Mouse (Mus musculus): ENCODE data around the gene Mgl2. TPM values are rescaled to one million over a fixed set of nuclear protein-coding genes. Genes with fewer than 3 reads are reported as not detected.
"Not testable (repeated sequence)": the region's sequence is repeated elsewhere in the genome, so short reads cannot be mapped to it uniquely, and the experiment has no call there.

Mgl2 gene
- polyA plus RNA-seq, 1 experiment from 2014 or later: 2.1 TPM

- Histone ChIP-seq H3K27me3 (replicated peaks; ENCODE audit: control insufficient read depth, insufficient read depth, low read length) (no peaks in the 10 kb centered on the region), H3K9ac (ENCODE audit: low read depth, low read length) (no peak overlapping the region), H3K9me3 (ENCODE audit: control insufficient read depth, low read length) (no peaks in the 10 kb centered on the region), H3K36me3 (ENCODE audit: control insufficient read depth, insufficient read depth, low read length) (no peaks in the 10 kb centered on the region), H3K27ac (replicated peaks; ENCODE audit: low read depth, low read length) (no peak overlapping the region), H3K4me2 (ENCODE audit: low read depth, low read length) (no peak overlapping the region), H3K4me1 (ENCODE audit: control insufficient read depth, insufficient read depth, low read length) (no peaks in the 10 kb centered on the region), H3K4me3 (ENCODE audit: low read depth, low read length) (no peak overlapping the region)
- WGBS: 86% methylated on average over 3 of the region's 3 CpGs
- ATAC-seq (ENCODE audit: low read depth) (no peak), DNase-seq (ENCODE audit: low spot score) (no peak)
Measured at GRCm38 (mm10) chr11:70162336-70162735, 32.2 kb downstream of the Mgl2 start.

GRCm38 (mm10) chr11:70165972-70166921, 36.1 kb downstream of the Mgl2 start:
- Histone ChIP-seq H3K4me2 (ENCODE audit: low read depth, low read length) (no peak overlapping the region), H3K4me1 (ENCODE audit: control insufficient read depth, insufficient read depth, low read length) (no peaks in the 10 kb centered on the region), H3K36me3 (ENCODE audit: control insufficient read depth, insufficient read depth, low read length) (no peaks in the 10 kb centered on the region), H3K27ac (replicated peaks; ENCODE audit: low read depth, low read length) (no peak overlapping the region), H3K9ac (ENCODE audit: low read depth, low read length) (no peak overlapping the region), H3K9me3 (ENCODE audit: control insufficient read depth, low read length) (no peaks in the 10 kb centered on the region), H3K27me3 (replicated peaks; ENCODE audit: control insufficient read depth, insufficient read depth, low read length) (no peaks in the 10 kb centered on the region), H3K4me3 (ENCODE audit: low read depth, low read length) (no peak overlapping the region)
- DNase-seq (ENCODE audit: low spot score): no peak
- 73% methylated on average over 15 of the region's 16 CpGs for WGBS
- ATAC-seq (ENCODE audit: low read depth): no peak

- Histone ChIP-seq H3K9ac (ENCODE audit: low read depth, low read length) (no peak overlapping the region), H3K36me3 (ENCODE audit: control insufficient read depth, insufficient read depth, low read length) (no peaks in the 10 kb centered on the region), H3K27me3 (replicated peaks; ENCODE audit: control insufficient read depth, insufficient read depth, low read length) (no peaks in the 10 kb centered on the region), H3K4me3 (ENCODE audit: low read depth, low read length) (no peak overlapping the region), H3K4me2 (ENCODE audit: low read depth, low read length) (no peak overlapping the region), H3K27ac (replicated peaks; ENCODE audit: low read depth, low read length) (no peak overlapping the region), H3K9me3 (ENCODE audit: control insufficient read depth, low read length) (no peaks in the 10 kb centered on the region), H3K4me1 (ENCODE audit: control insufficient read depth, insufficient read depth, low read length) (no peaks in the 10 kb centered on the region)
- WGBS: 48% methylated on average over 7 of the region's 7 CpGs
- ATAC-seq (ENCODE audit: low read depth) (no peak), DNase-seq (ENCODE audit: low spot score) (no peak)
Measured at GRCm38 (mm10) chr11:70168136-70168535, 38.0 kb downstream of the Mgl2 start.

DNA sequence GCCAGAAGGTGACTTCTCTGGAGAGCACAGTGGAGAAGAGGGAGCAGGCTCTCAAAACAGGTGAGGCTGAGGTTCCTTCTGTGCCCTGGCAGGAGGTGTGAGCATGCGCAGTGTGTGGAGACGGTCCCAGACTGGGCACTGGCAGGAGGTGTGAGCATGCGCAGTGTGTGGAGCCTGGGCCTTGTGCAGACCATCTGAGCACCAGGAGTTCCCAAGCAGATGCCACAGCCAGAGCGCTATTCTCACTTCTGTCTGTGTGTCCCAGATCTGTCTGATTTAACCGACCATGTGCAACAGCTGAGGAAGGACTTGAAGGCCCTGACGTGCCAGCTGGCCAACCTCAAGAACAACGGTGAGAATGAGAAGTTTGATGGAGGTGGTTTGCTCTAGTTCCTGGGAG, 39.3 kb downstream of the Mgl2 start:
- WGBS: 87% methylated on average over 6 of the region's 7 CpGs
- not testable (repeated sequence) for ATAC-seq (ENCODE audit: low read depth); H3K27me3 ChIP-seq (replicated peaks; ENCODE audit: control insufficient read depth, insufficient read depth, low read length); H3K4me1 ChIP-seq (ENCODE audit: control insufficient read depth, insufficient read depth, low read length); H3K36me3 ChIP-seq (ENCODE audit: control insufficient read depth, insufficient read depth, low read length); H3K9ac ChIP-seq (ENCODE audit: low read depth, low read length); H3K9me3 ChIP-seq (ENCODE audit: control insufficient read depth, low read length); H3K4me2 ChIP-seq (ENCODE audit: low read depth, low read length); DNase-seq (ENCODE audit: low spot score); H3K27ac ChIP-seq (replicated peaks; ENCODE audit: low read depth, low read length); H3K4me3 ChIP-seq (ENCODE audit: low read depth, low read length)

DNA sequence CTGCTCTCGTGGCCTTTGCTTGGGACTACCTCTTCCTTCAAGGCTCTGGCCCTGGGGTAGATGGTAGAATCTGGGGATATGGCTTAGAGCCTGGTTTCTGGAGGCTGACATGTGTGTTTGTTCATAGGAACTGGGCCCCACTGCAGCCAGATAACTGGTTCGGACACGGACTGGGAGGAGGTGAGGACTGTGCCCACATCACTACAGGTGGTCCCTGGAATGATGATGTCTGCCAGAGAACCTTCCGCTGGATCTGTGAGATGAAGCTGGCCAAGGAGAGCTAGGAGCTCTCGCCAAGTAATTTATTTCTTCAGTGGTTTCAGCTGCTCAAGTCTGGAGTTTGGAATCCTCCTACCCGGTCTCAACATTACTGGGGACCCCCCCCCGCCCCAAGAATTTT, 40.2 kb downstream of the Mgl2 start:
- ATAC-seq (ENCODE audit: low read depth): no peak
- WGBS: 71% methylated on average over 7 of the region's 7 CpGs
- no peak overlapping the region for H3K4me3 ChIP-seq (ENCODE audit: low read depth, low read length)
- H3K9ac ChIP-seq (ENCODE audit: low read depth, low read length): no peak overlapping the region
- no peaks in the 10 kb centered on the region for H3K4me1 ChIP-seq (ENCODE audit: control insufficient read depth, insufficient read depth, low read length)
- no peaks in the 10 kb centered on the region for H3K36me3 ChIP-seq (ENCODE audit: control insufficient read depth, insufficient read depth, low read length)
- H3K4me2 ChIP-seq (ENCODE audit: low read depth, low read length): no peak overlapping the region
- DNase-seq (ENCODE audit: low spot score): no peak
- no peak overlapping the region for H3K27ac ChIP-seq (replicated peaks; ENCODE audit: low read depth, low read length)
- no peaks in the 10 kb centered on the region for H3K27me3 ChIP-seq (replicated peaks; ENCODE audit: control insufficient read depth, insufficient read depth, low read length)
- no peaks in the 10 kb centered on the region for H3K9me3 ChIP-seq (ENCODE audit: control insufficient read depth, low read length)

- H3K4me2 ChIP-seq (ENCODE audit: low read depth, low read length): no peak overlapping the region
- DNase-seq (ENCODE audit: low spot score) (no peak), ATAC-seq (ENCODE audit: low read depth) (no peak)
- 88% methylated on average over 7 of the region's 7 CpGs for WGBS
- peaks cover 5% of the 10 kb centered on the region; the same call in 1 of the 2 replicates for H3K9me3 ChIP-seq (ENCODE audit: control insufficient read depth, low read length)
- no peak overlapping the region for H3K4me3 ChIP-seq (ENCODE audit: low read depth, low read length)
- H3K27me3 ChIP-seq (replicated peaks; ENCODE audit: control insufficient read depth, insufficient read depth, low read length): no peaks in the 10 kb centered on the region
- H3K27ac ChIP-seq (replicated peaks; ENCODE audit: low read depth, low read length): no peak overlapping the region
- no peaks in the 10 kb centered on the region for H3K36me3 ChIP-seq (ENCODE audit: control insufficient read depth, insufficient read depth, low read length)
- H3K9ac ChIP-seq (ENCODE audit: low read depth, low read length): no peak overlapping the region
- H3K4me1 ChIP-seq (ENCODE audit: control insufficient read depth, insufficient read depth, low read length): no peaks in the 10 kb centered on the region
Measured at GRCm38 (mm10) chr11:70171181-70171580, 41.1 kb downstream of the Mgl2 start.

DNA sequence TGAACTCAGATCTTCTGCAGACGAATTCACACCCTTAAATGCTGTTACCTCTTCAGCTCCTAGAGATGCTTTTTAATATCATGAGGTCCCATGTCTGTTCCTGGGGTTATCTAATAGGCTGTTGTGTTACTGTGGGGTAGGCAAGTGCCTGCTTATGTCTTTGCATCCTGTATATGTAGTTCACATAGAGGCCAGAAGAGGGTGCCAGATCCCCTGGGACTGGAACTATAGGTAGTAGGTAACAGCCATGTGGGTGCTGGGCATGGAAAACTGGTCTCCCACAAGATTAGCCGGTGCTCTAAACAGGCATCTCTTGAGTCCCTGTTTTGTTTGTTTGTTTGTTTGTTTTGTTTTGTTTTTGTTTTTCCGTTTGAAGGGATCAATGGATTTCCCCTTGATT, 41.7 kb downstream of the Mgl2 start:
- Histone ChIP-seq H3K4me2 (ENCODE audit: low read depth, low read length) (no peak overlapping the region), H3K9ac (ENCODE audit: low read depth, low read length) (no peak overlapping the region), H3K4me3 (ENCODE audit: low read depth, low read length) (no peak overlapping the region), H3K36me3 (ENCODE audit: control insufficient read depth, insufficient read depth, low read length) (no peaks in the 10 kb centered on the region), H3K9me3 (ENCODE audit: control insufficient read depth, low read length) (peaks cover 5% of the 10 kb centered on the region; the same call in 1 of the 2 replicates), H3K27ac (replicated peaks; ENCODE audit: low read depth, low read length) (no peak overlapping the region), H3K27me3 (replicated peaks; ENCODE audit: control insufficient read depth, insufficient read depth, low read length) (no peaks in the 10 kb centered on the region), H3K4me1 (ENCODE audit: control insufficient read depth, insufficient read depth, low read length) (no peaks in the 10 kb centered on the region)
- no peak for ATAC-seq (ENCODE audit: low read depth)
- DNase-seq (ENCODE audit: low spot score): no peak
- WGBS: 49% methylated on average over 3 of the region's 3 CpGs

DNA sequence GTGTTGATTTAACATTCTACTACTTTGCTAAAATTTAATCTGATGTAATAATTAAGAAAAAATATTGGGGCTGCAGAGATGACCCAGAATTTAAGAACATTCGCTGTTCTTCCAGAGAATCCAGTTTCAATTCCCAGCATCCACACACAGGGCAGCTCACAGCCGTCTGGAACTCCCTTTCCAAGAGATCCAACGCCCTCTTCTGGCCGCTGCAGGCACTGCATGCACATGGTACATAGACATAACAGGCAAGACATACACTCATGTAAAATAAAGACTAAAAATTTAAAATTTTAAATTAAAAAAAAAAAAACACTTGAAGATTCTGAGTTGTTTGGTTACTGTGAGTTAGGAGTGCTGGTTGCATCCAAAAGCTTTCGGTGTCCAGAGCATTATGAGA, 42.2 kb downstream of the Mgl2 start:
- Histone ChIP-seq H3K27ac (replicated peaks; ENCODE audit: low read depth, low read length) (no peak overlapping the region), H3K36me3 (ENCODE audit: control insufficient read depth, insufficient read depth, low read length) (no peaks in the 10 kb centered on the region), H3K4me2 (ENCODE audit: low read depth, low read length) (no peak overlapping the region), H3K4me3 (ENCODE audit: low read depth, low read length) (no peak overlapping the region), H3K4me1 (ENCODE audit: control insufficient read depth, insufficient read depth, low read length) (no peaks in the 10 kb centered on the region), H3K27me3 (replicated peaks; ENCODE audit: control insufficient read depth, insufficient read depth, low read length) (no peaks in the 10 kb centered on the region), H3K9ac (ENCODE audit: low read depth, low read length) (no peak overlapping the region), H3K9me3 (ENCODE audit: control insufficient read depth, low read length) (peaks cover 5% of the 10 kb centered on the region; the same call in 1 of the 2 replicates)
- DNase-seq (ENCODE audit: low spot score) (no peak), ATAC-seq (ENCODE audit: low read depth) (no peak)
- WGBS: 56% methylated on average over 5 of the region's 5 CpGs

DNA sequence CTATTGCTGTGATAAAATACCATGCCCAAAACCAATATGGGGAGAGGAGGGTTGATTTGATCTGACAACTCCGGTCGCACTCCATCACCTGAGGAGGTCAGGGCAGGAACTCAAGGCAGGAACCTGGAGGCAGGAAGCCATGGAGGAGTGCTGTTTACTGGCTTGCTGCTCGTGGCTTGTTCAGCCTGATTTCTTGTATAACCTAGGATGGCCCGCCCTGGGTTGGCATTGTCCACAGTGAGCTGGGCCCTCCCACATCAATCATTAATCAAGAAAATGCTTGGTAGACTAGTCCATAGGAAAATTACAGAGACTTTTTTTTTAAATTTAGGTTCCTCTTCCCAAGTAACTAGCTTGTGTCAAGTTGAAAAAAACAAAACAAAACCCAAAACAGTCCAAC, 44.4 kb downstream of the Mgl2 start:
- no peak overlapping the region for H3K9ac ChIP-seq (ENCODE audit: low read depth, low read length)
- ATAC-seq (ENCODE audit: low read depth) (no peak), DNase-seq (ENCODE audit: low spot score) (no peak)
- H3K4me2 ChIP-seq (ENCODE audit: low read depth, low read length): no peak overlapping the region
- H3K36me3 ChIP-seq (ENCODE audit: control insufficient read depth, insufficient read depth, low read length): no peaks in the 10 kb centered on the region
- no peaks in the 10 kb centered on the region for H3K4me1 ChIP-seq (ENCODE audit: control insufficient read depth, insufficient read depth, low read length)
- H3K4me3 ChIP-seq (ENCODE audit: low read depth, low read length): no peak overlapping the region
- H3K27me3 ChIP-seq (replicated peaks; ENCODE audit: control insufficient read depth, insufficient read depth, low read length): no peaks in the 10 kb centered on the region
- H3K9me3 ChIP-seq (ENCODE audit: control insufficient read depth, low read length): peaks cover 5% of the 10 kb centered on the region; the same call in 1 of the 2 replicates
- WGBS: 83% methylated on average over 4 of the region's 4 CpGs
- no peak overlapping the region for H3K27ac ChIP-seq (replicated peaks; ENCODE audit: low read depth, low read length)

Measured in embryonic facial prominence, embryonic 14.5 days (tissue).